Mouse (Mus musculus): ENCODE results near the gene Xrcc3.

- TF ChIP-seq CTCF (IDR thresholded peaks at IDR 0.05; ENCODE audit: low read depth) (no peak), EP300 (IDR thresholded peaks at IDR 0.05; ENCODE audit: low read depth) (no peak)
Measured at GRCm38 (mm10) chr12:111760306-111760908, 53.3 kb downstream of the Xrcc3 start.

Data from liver, postnatal 0 days (tissue).